8 mouse cellular contexts compared by ENCODE assay signal in the genomic region with DNA sequence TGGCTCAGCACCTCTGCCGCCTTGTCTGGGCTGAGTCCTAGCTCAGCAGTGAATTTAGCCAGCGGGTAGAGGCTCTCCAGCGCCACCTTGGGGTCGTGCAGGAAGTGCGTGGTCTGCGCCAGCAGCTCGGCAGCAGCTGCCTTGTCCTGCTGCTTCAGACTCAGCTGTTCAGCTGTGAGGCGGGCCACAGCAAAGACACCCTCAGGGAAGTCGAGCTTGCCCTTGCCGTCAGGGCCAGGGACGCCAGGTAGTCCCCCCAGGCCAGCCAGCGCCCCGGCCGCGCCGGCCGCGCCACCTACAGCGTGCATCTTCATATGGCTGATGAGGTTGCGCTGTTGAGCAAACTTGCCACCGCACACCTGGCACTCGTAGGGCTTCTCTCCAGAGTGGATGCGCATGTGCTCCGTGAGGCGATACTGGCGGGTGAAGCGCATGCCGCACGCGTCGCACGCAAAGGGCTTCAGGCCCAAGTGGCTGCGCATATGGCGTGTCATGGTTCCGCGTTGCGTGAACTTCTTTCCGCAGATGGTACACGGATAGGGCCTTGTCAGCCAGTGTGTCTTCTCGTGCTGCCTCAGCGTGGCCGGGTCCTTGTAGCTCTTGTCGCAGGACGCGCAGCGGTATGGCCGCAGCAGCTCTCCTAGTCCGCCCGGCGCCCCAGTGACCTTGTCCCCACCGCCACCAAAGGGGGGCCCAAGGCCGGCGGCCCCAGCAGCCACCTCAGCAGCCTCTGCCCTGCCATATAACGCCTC. TPM values are rescaled to one million over a fixed set of nuclear protein-coding genes. Genes with fewer than 3 reads are reported as not detected.
A peak's percentile ranks its signal among the peaks of the same experiment; 100 is the strongest.
DNase-seq lines count a peak whose midpoint lies in the region; ATAC-seq and TF ChIP-seq lines count a peak whose summit lies in the region.

No protein-coding gene starts in this region.

- WGBS in forebrain, embryonic 10.5 days, result 3% methylated on average over 54 of the region's 54 CpGs
- WGBS in heart, embryonic 16.5 days, result 7% methylated on average over 54 of the region's 54 CpGs
- 6% methylated on average over 54 of the region's 54 CpGs for WGBS in liver, embryonic 16.5 days (ENCODE audit: insufficient replicate concordance)
- 3% methylated on average over 54 of the region's 54 CpGs for WGBS in neural tube, embryonic 12.5 days
- WGBS in thymus, adult 2 months, result 10% methylated on average over 54 of the region's 54 CpGs

- peaks cover 32% of the 10 kb centered on the region for H3K36me3 ChIP-seq in forebrain, embryonic 10.5 days (replicated peaks)
- H3K36me3 ChIP-seq in heart, embryonic 16.5 days (ENCODE audit: control insufficient read depth, insufficient read depth), result peaks cover 11% of the 10 kb centered on the region; the same call in 1 of the 2 replicates
- H3K36me3 ChIP-seq in liver, embryonic 16.5 days (ENCODE audit: control insufficient read depth, insufficient read depth), result no peaks in the 10 kb centered on the region
- H3K36me3 ChIP-seq in neural tube, embryonic 12.5 days, result peaks cover 29% of the 10 kb centered on the region
- H3K36me3 ChIP-seq in thymus, adult 2 months (ENCODE audit: control insufficient read depth, insufficient read depth, low read length), result peaks cover 7% of the 10 kb centered on the region; the same call in 1 of the 2 replicates

- peak; percentile 92; the same call in 1 of the 2 replicates for TF ChIP-seq CTCF in thymus, adult 2 months (IDR thresholded peaks at IDR 0.05; ENCODE audit: borderline replicate concordance, control insufficient read depth, extremely low read depth, insufficient read depth, low read length, poor library complexity)

- peak; percentile 85 to 86 for DNase-seq in B cell, adult 2 months
- DNase-seq in adrenal gland, postnatal 14 days, result peak; percentile 85
- peak; percentile 55 for DNase-seq in forebrain, embryonic 10.5 days (ENCODE audit: extremely low spot score, low spot score)
- DNase-seq in kidney, postnatal 10 days, result peak; percentile 91
- DNase-seq in thymus, adult 2 months, result peak; percentile 83

- H3K27ac ChIP-seq in forebrain, embryonic 10.5 days, result 0 out of 2 replicates have a peak overlapping the region, but pooled peaks have one; percentile 4
- H3K27ac ChIP-seq in heart, embryonic 16.5 days (ENCODE audit: low read length), result peak overlapping the region; percentile 51
- no peak overlapping the region for H3K27ac ChIP-seq in liver, embryonic 16.5 days (ENCODE audit: low read length)
- no peak overlapping the region for H3K27ac ChIP-seq in neural tube, embryonic 12.5 days
- no peak overlapping the region for H3K27ac ChIP-seq in thymus, adult 2 months (ENCODE audit: control insufficient read depth, insufficient read depth, low read length)

- peaks cover 61% of the 10 kb centered on the region for H3K4me1 ChIP-seq in forebrain, embryonic 10.5 days
- H3K4me1 ChIP-seq in heart, embryonic 16.5 days (ENCODE audit: control insufficient read depth, insufficient read depth, low read length), result peaks cover 42% of the 10 kb centered on the region
- H3K4me1 ChIP-seq in liver, embryonic 16.5 days (ENCODE audit: control insufficient read depth, low read depth, low read length), result peaks cover 43% of the 10 kb centered on the region
- H3K4me1 ChIP-seq in neural tube, embryonic 12.5 days, result peaks cover 56% of the 10 kb centered on the region
- H3K4me1 ChIP-seq in thymus, adult 2 months (replicated peaks; ENCODE audit: control insufficient read depth, insufficient read depth, low read length), result peaks cover 41% of the 10 kb centered on the region

- peak overlapping the region; percentile 57 for H3K4me3 ChIP-seq in forebrain, embryonic 10.5 days
- H3K4me3 ChIP-seq in heart, embryonic 16.5 days (ENCODE audit: low read length), result peak overlapping the region; percentile 73
- H3K4me3 ChIP-seq in liver, embryonic 16.5 days (ENCODE audit: low read depth, low read length), result peak overlapping the region; percentile 60
- H3K4me3 ChIP-seq in neural tube, embryonic 12.5 days, result peak overlapping the region; percentile 52
- H3K4me3 ChIP-seq in thymus, adult 2 months (ENCODE audit: control insufficient read depth, insufficient read depth, low read length), result no peak overlapping the region; the same call in 1 of the 2 replicates

- no peaks in the 10 kb centered on the region for H3K9me3 ChIP-seq in forebrain, embryonic 10.5 days
- H3K9me3 ChIP-seq in heart, embryonic 16.5 days (replicated peaks; ENCODE audit: control insufficient read depth, low read length), result no peaks in the 10 kb centered on the region
- no peaks in the 10 kb centered on the region for H3K9me3 ChIP-seq in liver, embryonic 16.5 days (replicated peaks; ENCODE audit: control insufficient read depth, low read length)
- H3K9me3 ChIP-seq in neural tube, embryonic 12.5 days, result no peaks in the 10 kb centered on the region

- H3K9ac ChIP-seq in heart, embryonic 16.5 days (ENCODE audit: low read length), result peak overlapping the region; percentile 74
- H3K9ac ChIP-seq in liver, embryonic 16.5 days (ENCODE audit: low read depth, low read length), result no peak overlapping the region; the same call in 1 of the 2 replicates
- H3K9ac ChIP-seq in neural tube, embryonic 12.5 days, result peak overlapping the region; percentile 60; the same call in 1 of the 2 replicates

- peaks cover 85% of the 10 kb centered on the region for H3K27me3 ChIP-seq in forebrain, embryonic 10.5 days (ENCODE audit: poor library complexity, severe bottlenecking)
- peaks cover 21% of the 10 kb centered on the region for H3K27me3 ChIP-seq in heart, embryonic 16.5 days (ENCODE audit: control insufficient read depth, insufficient read depth, low read length)
- H3K27me3 ChIP-seq in liver, embryonic 16.5 days (ENCODE audit: control insufficient read depth, insufficient read depth, low read depth, low read length), result peaks cover 64% of the 10 kb centered on the region
- H3K27me3 ChIP-seq in neural tube, embryonic 12.5 days (replicated peaks), result peaks cover 84% of the 10 kb centered on the region
- H3K27me3 ChIP-seq in thymus, adult 2 months (ENCODE audit: control insufficient read depth, insufficient read depth, low read length), result peaks cover 35% of the 10 kb centered on the region

- TF ChIP-seq POLR2A in thymus, adult 2 months (IDR thresholded peaks at IDR 0.05; ENCODE audit: control insufficient read depth, extremely low read depth, insufficient read depth, low read length, poor library complexity), result no peak

- ATAC-seq in heart, embryonic 16.5 days (replicated peaks; ENCODE audit: extremely low read depth, insufficient read depth, low FRiP score), result 0 out of 2 replicates have a peak, but pooled peaks have one; percentile 10
- peak; percentile 24; the same call in 1 of the 2 replicates for ATAC-seq in liver, embryonic 16.5 days (ENCODE audit: low read depth)
- no peak for ATAC-seq in neural tube, embryonic 12.5 days (ENCODE audit: low FRiP score, low read depth)

- peak overlapping the region; percentile 95 for H3K4me2 ChIP-seq in heart, embryonic 16.5 days (ENCODE audit: low read depth, low read length)
- peak overlapping the region; percentile 49 for H3K4me2 ChIP-seq in liver, embryonic 16.5 days (ENCODE audit: low read depth, low read length)
- peak overlapping the region; percentile 89 for H3K4me2 ChIP-seq in neural tube, embryonic 12.5 days (replicated peaks)

RNA-seq across cellular contexts. Expression of a gene that starts 3.7 kb away (rescaled TPM):
- 14.5 and 17.0 TPM in 2 replicates for total RNA-seq in adrenal gland, postnatal 14 days (2021)
- 0.12 and 0.21 TPM in 2 replicates for polyA plus RNA-seq in forebrain, embryonic 10.5 days (2016; fragmentation: Nextera tagmentation; extraction: Ambion mirVana)
- polyA plus RNA-seq in heart, embryonic 16.5 days (2015; fragmentation: Nextera tagmentation; extraction: Ambion mirVana), result 7.1 and 9.8 TPM in 2 replicates
- polyA plus RNA-seq in liver, embryonic 16.5 days (2015; fragmentation: Nextera tagmentation; extraction: Ambion mirVana), result 0.44 and 1.0 TPM in 2 replicates
- polyA plus RNA-seq in neural tube, embryonic 12.5 days (2016; fragmentation: Nextera tagmentation; extraction: Ambion mirVana), result 17.1 and 17.8 TPM in 2 replicates
- polyA plus RNA-seq in thymus, adult 2 months (2012; rRNA removed), result 10.6 and 14.1 TPM in 2 replicates

RNA-seq across cellular contexts. Expression of a gene that starts 13.0 kb away (rescaled TPM):
- total RNA-seq in adrenal gland, postnatal 14 days (2021), result 14.5 and 15.8 TPM in 2 replicates
- polyA plus RNA-seq in forebrain, embryonic 10.5 days (2016; fragmentation: Nextera tagmentation; extraction: Ambion mirVana), result 33.6 and 34.0 TPM in 2 replicates
- 18.4 and 18.7 TPM in 2 replicates for polyA plus RNA-seq in heart, embryonic 16.5 days (2015; fragmentation: Nextera tagmentation; extraction: Ambion mirVana)
- polyA plus RNA-seq in liver, embryonic 16.5 days (2015; fragmentation: Nextera tagmentation; extraction: Ambion mirVana), result 8.7 and 9.6 TPM in 2 replicates
- 23.1 and 23.9 TPM in 2 replicates for polyA plus RNA-seq in neural tube, embryonic 12.5 days (2016; fragmentation: Nextera tagmentation; extraction: Ambion mirVana)
- polyA plus RNA-seq in thymus, adult 2 months (2012; rRNA removed), result 37.6 and 48.9 TPM in 2 replicates

RNA-seq across cellular contexts. Expression of a gene that starts 25.4 kb away (rescaled TPM):
- 22.3 and 28.5 TPM in 2 replicates for total RNA-seq in adrenal gland, postnatal 14 days (2021)
- 29.5 TPM in 2 replicates for polyA plus RNA-seq in forebrain, embryonic 10.5 days (2016; fragmentation: Nextera tagmentation; extraction: Ambion mirVana)
- polyA plus RNA-seq in heart, embryonic 16.5 days (2015; fragmentation: Nextera tagmentation; extraction: Ambion mirVana), result 19.7 and 21.0 TPM in 2 replicates
- 9.1 and 10.6 TPM in 2 replicates for polyA plus RNA-seq in liver, embryonic 16.5 days (2015; fragmentation: Nextera tagmentation; extraction: Ambion mirVana)
- 16.7 and 18.4 TPM in 2 replicates for polyA plus RNA-seq in neural tube, embryonic 12.5 days (2016; fragmentation: Nextera tagmentation; extraction: Ambion mirVana)
- polyA plus RNA-seq in thymus, adult 2 months (2012; rRNA removed), result 28.3 and 33.8 TPM in 2 replicates

RNA-seq across cellular contexts. Expression of a gene that starts 28.0 kb away (rescaled TPM):
- 29.5 and 32.6 TPM in 2 replicates for total RNA-seq in adrenal gland, postnatal 14 days (2021)
- polyA plus RNA-seq in forebrain, embryonic 10.5 days (2016; fragmentation: Nextera tagmentation; extraction: Ambion mirVana), result 1.1 and 1.3 TPM in 2 replicates
- 12.4 and 13.1 TPM in 2 replicates for polyA plus RNA-seq in heart, embryonic 16.5 days (2015; fragmentation: Nextera tagmentation; extraction: Ambion mirVana)
- polyA plus RNA-seq in liver, embryonic 16.5 days (2015; fragmentation: Nextera tagmentation; extraction: Ambion mirVana), result 0.44 and 0.48 TPM in 2 replicates
- polyA plus RNA-seq in neural tube, embryonic 12.5 days (2016; fragmentation: Nextera tagmentation; extraction: Ambion mirVana), result 9.9 and 14.5 TPM in 2 replicates
- 15.3 and 15.5 TPM in 2 replicates for polyA plus RNA-seq in thymus, adult 2 months (2012; rRNA removed)

Comparison
In these comparisons a context has a peak if more than half of its experiments do, and no peak if none do; other contexts are left out.
1. H3K27ac ChIP-seq: peak in forebrain, embryonic 10.5 days (single experiment) and heart, embryonic 16.5 days (single experiment); none in liver, embryonic 16.5 days (single experiment), neural tube, embryonic 12.5 days (single experiment) and thymus, adult 2 months (single experiment).
2. Peak in every context shown above with its lines, with median percentiles within 50 percentile points of each other: DNase-seq and H3K4me2 ChIP-seq.